Mouse (Mus musculus): ENCODE data around the gene Scn3a. TPM values are rescaled to one million over a fixed set of nuclear protein-coding genes. Genes with fewer than 3 reads are reported as not detected.

Scn3a gene
- polyA plus RNA-seq, 1 experiment = not detected

DNA sequence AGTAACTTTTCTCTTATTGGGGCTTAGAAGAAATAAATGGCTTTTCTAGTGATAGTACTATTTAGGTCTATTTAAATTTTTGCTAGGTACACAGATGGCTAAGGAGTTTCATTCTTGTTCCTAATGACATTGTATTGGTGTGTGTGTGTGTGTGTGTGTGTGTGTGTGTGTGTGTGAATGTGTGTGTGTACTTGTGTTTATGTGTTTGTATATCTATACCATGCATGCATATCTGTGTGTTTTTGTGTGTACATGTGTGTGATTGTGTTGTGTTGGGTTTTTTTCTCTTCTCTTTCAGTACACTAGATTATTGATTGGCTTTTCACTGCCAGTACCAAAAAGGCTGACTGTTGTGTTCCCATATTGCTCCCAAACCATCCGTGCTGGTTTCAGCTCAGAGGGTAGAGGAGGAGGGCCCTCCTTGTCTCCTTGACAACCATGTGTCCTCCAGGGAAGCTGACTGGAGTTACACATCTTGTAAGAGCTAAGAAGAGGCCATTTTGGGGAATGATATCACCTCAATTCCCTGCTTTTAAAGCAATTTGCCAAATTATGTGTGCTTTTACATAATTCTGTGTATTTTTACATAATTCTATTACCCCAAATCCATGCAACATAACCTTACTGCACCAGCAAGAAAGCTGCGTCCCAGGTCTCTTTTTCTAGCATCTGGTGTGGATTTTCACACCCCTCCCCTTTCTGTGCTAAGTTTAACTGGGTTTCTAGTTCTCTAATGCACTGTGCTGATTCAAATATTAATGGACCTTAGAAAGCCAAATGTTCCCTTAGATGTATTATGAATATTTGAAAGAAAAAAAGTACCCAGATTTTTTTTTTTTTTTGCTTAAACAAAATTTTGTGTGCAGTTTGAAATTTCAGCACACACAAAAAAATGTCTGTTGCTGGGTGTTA, 116.7 kb downstream of the Scn3a start:
- Histone ChIP-seq H3K4me3 (replicated peaks) (no peak overlapping the region), H3K36me3 (replicated peaks; ENCODE audit: low read length) (no peaks in the 10 kb centered on the region), H3K27me3 (replicated peaks) (no peaks in the 10 kb centered on the region), H3K9me3 (no peaks in the 10 kb centered on the region), H3K4me1 (no peaks in the 10 kb centered on the region)
- TF ChIP-seq GATA1 (IDR thresholded peaks at IDR 0.05; ENCODE audit: borderline replicate concordance, low read length) (no peak), FLI1 (IDR thresholded peaks at IDR 0.05; ENCODE audit: low read length) (no peak)

DNA sequence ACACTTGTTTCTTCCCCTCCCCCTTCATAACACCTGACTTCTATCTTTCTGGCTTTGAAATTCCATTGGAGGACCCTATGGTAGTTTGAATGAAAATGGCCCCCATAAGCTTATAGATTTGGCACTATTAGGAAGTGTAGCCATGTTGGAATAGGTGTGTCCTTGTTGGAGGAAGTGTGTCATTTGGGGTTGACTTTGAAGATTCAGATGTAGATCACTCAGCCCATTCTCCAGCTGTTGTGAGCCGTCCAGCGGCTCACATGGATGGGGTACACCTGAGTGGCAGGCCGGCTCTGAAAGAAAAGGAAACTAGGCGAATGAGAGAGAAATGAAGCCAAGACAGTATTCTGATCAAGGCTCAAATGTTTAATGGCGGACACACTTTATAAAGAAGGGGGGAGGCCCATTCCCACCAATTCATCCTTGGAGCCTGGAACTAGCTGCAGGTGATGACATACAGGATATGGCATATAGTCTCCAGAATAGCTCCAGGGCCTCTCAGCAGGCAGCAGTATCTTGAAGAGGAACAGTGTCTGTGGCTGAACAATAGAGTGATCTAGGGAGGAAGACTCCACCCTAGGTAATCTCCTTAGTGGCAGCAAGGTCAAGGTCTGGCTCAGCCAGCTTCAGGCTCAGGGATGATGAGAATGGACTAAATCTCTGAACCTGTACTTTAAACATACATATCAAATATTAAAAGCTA, 118.2 kb downstream of the Scn3a start:
- H3K4me3 ChIP-seq (replicated peaks) = no peak overlapping the region
- TF ChIP-seq GATA1 (IDR thresholded peaks at IDR 0.05; ENCODE audit: borderline replicate concordance, low read length) = no peak
- TF ChIP-seq FLI1 (IDR thresholded peaks at IDR 0.05; ENCODE audit: low read length) = no peak

DNA sequence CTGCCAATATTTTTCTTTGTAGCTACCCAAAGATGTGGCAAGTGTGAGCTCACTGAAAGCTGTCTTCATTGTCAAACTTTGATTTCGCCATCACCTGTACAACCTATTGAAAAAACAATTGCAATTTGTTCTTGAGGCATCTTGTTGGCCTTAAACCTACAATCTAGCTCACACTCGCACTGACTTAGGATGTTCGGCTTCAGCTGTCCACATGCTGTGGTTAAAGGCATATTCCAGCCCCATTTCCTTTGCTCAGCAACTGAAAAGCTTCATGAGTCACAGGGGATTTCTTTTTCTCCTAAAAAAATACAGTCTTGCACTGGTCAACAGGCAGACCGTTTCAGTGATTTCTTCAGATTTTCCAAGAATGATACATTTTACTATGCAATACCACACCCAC, 124.3 kb downstream of the Scn3a start:
- H3K36me3 ChIP-seq (replicated peaks; ENCODE audit: low read length) = no peaks in the 10 kb centered on the region

More for the DNA sequence above, 118.2 kb downstream of the Scn3a start:
- no peaks in the 10 kb centered on the region for H3K36me3 ChIP-seq (replicated peaks; ENCODE audit: low read length)
- no peaks in the 10 kb centered on the region for H3K27me3 ChIP-seq (replicated peaks)
- no peaks in the 10 kb centered on the region for H3K9me3 ChIP-seq
- H3K4me1 ChIP-seq = no peaks in the 10 kb centered on the region

DNA sequence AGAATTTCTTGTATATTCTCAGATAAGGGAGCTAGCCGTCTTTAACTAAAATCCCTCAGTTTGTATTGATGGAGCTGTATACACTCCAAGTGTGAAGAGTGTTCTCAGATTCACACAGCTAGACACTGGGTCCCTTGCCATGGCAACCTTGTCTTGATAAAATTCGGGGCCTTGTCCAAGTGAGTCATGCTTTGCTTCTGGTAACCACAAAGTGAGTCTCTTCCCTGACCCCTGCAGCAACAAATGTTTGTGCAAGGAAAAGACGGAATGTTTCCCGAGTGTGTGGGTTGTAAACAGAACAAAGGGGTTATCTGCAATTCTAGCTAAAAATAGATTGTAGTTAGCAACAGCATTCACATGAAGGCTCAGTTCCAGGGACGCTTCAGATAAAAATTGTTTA, 125.9 kb downstream of the Scn3a start:
- Histone ChIP-seq H3K27me3 (replicated peaks) (no peaks in the 10 kb centered on the region), H3K36me3 (replicated peaks; ENCODE audit: low read length) (no peaks in the 10 kb centered on the region), H3K9me3 (0 out of 2 replicates have a peak, but pooled peaks cover under 1% of the 10 kb centered on the region), H3K4me3 (replicated peaks) (no peak overlapping the region), H3K4me1 (no peaks in the 10 kb centered on the region)
- no peak for TF ChIP-seq GATA1 (IDR thresholded peaks at IDR 0.05; ENCODE audit: borderline replicate concordance, low read length)
- no peak for TF ChIP-seq FLI1 (IDR thresholded peaks at IDR 0.05; ENCODE audit: low read length)

More for the DNA sequence above, 124.3 kb downstream of the Scn3a start:
- Histone ChIP-seq H3K27me3 (replicated peaks) (no peaks in the 10 kb centered on the region), H3K4me1 (no peaks in the 10 kb centered on the region), H3K9me3 (no peaks in the 10 kb centered on the region), H3K4me3 (replicated peaks) (no peak overlapping the region)
- TF ChIP-seq GATA1 (IDR thresholded peaks at IDR 0.05; ENCODE audit: borderline replicate concordance, low read length) = no peak
- TF ChIP-seq FLI1 (IDR thresholded peaks at IDR 0.05; ENCODE audit: low read length) = no peak

DNA sequence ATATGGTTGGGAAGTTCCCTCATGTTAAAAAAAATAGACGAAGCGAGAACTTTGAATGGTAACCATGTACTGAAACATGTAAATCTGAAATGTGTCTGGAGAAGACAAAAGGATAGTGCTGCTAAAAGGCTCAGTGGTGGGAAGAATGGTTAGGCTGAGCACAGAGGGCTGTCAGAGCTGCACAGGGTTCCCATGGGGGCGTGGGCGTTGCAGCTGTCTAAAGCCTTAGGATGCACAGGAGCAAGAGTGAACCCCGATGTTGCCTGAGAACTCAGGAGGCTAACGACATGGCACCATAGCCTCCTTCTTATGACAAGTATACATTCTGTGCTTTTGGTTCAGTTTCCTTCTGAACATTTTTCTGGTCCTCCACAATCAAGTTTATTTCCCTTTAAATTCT, 126.3 kb downstream of the Scn3a start:
- Histone ChIP-seq H3K9me3 (0 out of 2 replicates have a peak, but pooled peaks cover 5% of the 10 kb centered on the region), H3K4me3 (replicated peaks) (no peak overlapping the region), H3K4me1 (no peaks in the 10 kb centered on the region), H3K27me3 (replicated peaks) (no peaks in the 10 kb centered on the region), H3K36me3 (replicated peaks; ENCODE audit: low read length) (no peaks in the 10 kb centered on the region)
- TF ChIP-seq GATA1 (IDR thresholded peaks at IDR 0.05; ENCODE audit: borderline replicate concordance, low read length) (no peak), FLI1 (IDR thresholded peaks at IDR 0.05; ENCODE audit: low read length) (no peak)

DNA sequence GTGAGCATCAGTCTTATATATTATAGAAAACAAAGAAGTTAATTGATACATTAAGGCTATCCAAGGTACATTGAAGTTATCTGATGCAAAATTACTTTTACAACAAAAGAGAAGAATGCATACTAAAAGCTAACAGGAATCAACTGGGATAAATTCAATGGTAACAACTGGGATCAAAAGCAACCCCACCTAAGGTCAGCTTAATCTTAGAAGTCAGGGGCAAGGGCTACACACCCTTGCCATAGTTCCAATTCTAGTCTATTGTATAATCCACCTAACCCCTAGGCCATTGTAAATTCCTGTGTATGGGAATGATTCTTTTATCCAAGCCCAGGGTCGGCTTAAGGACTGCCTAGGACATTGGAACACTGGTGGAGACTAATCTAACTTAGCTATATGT, 130.5 kb downstream of the Scn3a start:
- TF ChIP-seq GATA1 (IDR thresholded peaks at IDR 0.05; ENCODE audit: borderline replicate concordance, low read length) = no peak
- no peak for TF ChIP-seq FLI1 (IDR thresholded peaks at IDR 0.05; ENCODE audit: low read length)
- Histone ChIP-seq H3K36me3 (replicated peaks; ENCODE audit: low read length) (no peaks in the 10 kb centered on the region), H3K27me3 (replicated peaks) (no peaks in the 10 kb centered on the region), H3K4me1 (no peaks in the 10 kb centered on the region), H3K4me3 (replicated peaks) (no peak overlapping the region), H3K9me3 (0 out of 2 replicates have a peak, but pooled peaks cover 5% of the 10 kb centered on the region)

DNA sequence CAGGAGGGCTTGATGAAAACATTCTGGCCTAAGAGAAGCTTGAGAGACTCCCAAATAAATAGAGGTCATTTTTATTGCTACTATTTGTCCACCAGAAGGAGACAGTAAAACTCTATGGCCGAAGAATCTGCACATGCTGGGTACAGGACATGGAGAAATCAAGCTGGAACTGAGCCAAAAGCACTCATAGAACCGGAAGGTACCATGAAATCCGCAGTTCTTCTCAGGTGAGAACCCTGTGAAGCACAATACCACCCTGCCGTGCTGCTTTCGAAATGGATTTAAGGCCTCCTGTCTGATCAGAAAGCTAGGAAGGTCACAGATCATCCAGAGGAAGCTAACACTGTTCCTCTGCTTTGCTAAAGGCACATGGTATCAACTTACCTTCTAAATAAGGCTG, 143.9 kb downstream of the Scn3a start:
- Histone ChIP-seq H3K36me3 (replicated peaks; ENCODE audit: low read length) (no peaks in the 10 kb centered on the region), H3K27me3 (replicated peaks) (no peaks in the 10 kb centered on the region), H3K4me3 (replicated peaks) (no peak overlapping the region), H3K4me1 (no peaks in the 10 kb centered on the region), H3K9me3 (no peaks in the 10 kb centered on the region)
- no peak for TF ChIP-seq FLI1 (IDR thresholded peaks at IDR 0.05; ENCODE audit: low read length)
- TF ChIP-seq GATA1 (IDR thresholded peaks at IDR 0.05; ENCODE audit: borderline replicate concordance, low read length) = no peak

DNA sequence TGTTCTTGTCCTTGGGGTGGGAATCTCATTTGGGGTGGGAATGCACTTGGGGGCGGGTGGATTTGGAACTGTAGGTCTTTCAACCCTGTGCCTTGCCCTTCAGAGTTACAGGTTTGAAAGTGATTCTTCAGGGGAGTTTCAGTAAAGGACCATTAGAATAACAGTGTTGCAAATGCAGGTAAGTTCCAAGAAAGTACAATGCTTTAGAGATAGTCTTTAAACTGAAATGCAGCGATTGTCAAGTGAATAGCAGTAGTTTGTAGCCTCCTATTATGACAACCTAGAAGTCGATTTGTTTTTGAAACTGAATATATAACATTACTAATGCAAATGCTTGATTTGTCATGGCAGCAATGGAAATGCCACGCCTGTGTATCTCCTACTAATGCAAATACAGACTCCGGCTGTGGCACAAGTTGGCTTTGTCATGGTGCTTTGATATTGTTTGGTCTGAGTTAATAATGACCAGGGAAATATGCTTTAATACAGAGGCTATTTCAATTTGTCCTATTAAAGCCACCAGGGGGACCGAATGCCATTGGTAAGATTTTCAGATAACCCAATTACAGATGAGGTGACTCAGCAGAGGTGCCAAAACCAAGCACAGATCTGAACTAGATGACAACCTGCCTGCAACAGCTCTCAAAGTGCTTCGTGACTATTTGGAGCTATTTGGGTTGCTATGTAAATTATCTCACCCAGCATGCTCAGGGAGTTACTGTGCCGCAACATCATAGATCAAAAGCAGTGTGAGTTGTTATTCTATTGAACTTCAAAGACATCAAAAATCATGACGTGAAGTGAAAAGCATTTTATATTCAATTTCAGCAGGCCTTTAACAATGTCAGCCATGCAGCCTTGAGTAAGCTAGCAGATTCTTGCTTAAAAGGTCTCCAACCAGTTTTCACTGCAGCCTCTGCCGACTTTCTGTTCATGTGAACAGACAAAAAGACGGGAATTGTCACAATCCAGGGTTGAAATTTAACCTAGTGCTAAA, 145.9 kb downstream of the Scn3a start:
- Histone ChIP-seq H3K27me3 (replicated peaks) (peaks cover 2% of the 10 kb centered on the region), H3K4me3 (replicated peaks) (no peak overlapping the region), H3K9me3 (peaks cover 19% of the 10 kb centered on the region), H3K36me3 (replicated peaks; ENCODE audit: low read length) (no peaks in the 10 kb centered on the region), H3K4me1 (no peaks in the 10 kb centered on the region)
- TF ChIP-seq FLI1 (IDR thresholded peaks at IDR 0.05; ENCODE audit: low read length) (no peak), GATA1 (IDR thresholded peaks at IDR 0.05; ENCODE audit: borderline replicate concordance, low read length) (no peak)

DNA sequence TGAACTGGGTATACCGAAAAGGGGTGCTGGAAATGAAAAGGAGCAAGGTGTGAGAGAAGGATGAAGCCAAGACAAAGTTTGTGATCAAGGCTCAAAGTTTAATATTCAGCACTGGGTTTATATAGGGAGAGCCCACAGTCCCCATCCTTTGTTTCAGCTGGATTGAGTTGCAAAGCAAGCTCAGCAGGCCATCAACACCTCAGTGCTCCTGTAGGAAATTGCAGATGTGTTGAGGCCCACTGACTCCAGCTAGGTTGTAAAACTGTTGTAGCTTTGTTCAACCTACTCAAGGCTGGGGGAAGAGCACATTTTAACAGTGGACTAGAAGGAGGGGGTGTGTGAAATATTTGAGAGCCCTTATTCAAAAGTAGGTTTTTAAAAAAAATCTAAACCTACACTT, 148.8 kb downstream of the Scn3a start:
- TF ChIP-seq FLI1 (IDR thresholded peaks at IDR 0.05; ENCODE audit: low read length) (no peak), GATA1 (IDR thresholded peaks at IDR 0.05; ENCODE audit: borderline replicate concordance, low read length) (no peak)
- Histone ChIP-seq H3K36me3 (replicated peaks; ENCODE audit: low read length) (no peaks in the 10 kb centered on the region), H3K4me3 (replicated peaks) (no peak overlapping the region), H3K9me3 (peaks cover 21% of the 10 kb centered on the region), H3K4me1 (peaks cover 3% of the 10 kb centered on the region; the same call in 1 of the 2 replicates), H3K27me3 (replicated peaks) (peaks cover 2% of the 10 kb centered on the region)

Data from megakaryocyte, embryonic 14.5 days (primary cell).